Mouse (Mus musculus) B cell, adult 62 days (primary cell): ENCODE data around the gene Fam107b. TPM values are rescaled to one million over a fixed set of nuclear protein-coding genes. Genes with fewer than 3 reads are reported as not detected.

Experiments used
- total RNA-seq: library from RNA; stranded (reverse); gene quantifications from 4 replicates; pipeline ENCODE4 v1.2.4, GENCODE M21; 2023

The Fam107b gene
- 284 to 345 TPM (median 311 TPM) in 4 replicates for total RNA-seq

DNA sequence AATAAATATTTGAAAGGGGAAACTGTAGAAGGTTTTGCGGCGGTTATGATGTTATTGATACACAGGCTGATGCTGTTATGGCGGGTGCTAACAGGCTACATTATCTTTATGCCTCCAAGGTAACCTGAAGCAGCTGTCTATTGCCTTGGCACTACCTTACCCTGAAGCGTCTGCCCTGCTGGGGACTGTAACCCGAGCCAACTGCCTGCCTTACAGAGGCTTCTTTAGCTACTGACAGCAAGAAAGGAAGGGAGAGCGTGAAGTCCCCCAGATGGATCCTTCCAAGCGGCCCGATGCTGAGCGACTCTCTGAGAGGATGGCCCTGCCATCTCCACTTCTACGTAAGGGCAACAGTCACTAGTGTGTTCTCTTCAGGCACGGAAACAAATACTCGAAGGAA lies at the start of gene Fam107b:
Gene Fam107b, plus strand, starts transcription at position 303 of the 400 bp plus-strand sequence.

Other genes with a start within 250 kb of the Fam107b start
- 2.6 to 4.5 TPM (median 3.6 TPM) in 4 replicates for gene Rpp38, start 237.8 kb upstream of the Fam107b start, total RNA-seq
- gene Acbd7, start 234.3 kb upstream of the Fam107b start, total RNA-seq: not detected in 4 replicates
- not detected in 4 replicates for gene Olah, start 173.3 kb upstream of the Fam107b start, total RNA-seq
- gene Meig1, start 147.8 kb upstream of the Fam107b start, total RNA-seq: 1.1 to 1.7 TPM in 2 of 4 replicates, not detected in the others
- gene Dclre1c, start 146.4 kb upstream of the Fam107b start, total RNA-seq: 74.4 to 83.8 TPM (median 80.2 TPM) in 4 replicates
- 2.3 to 3.5 TPM (median 3.0 TPM) in 4 replicates for gene Suv39h2, start 95.5 kb upstream of the Fam107b start, total RNA-seq
- gene Gm45902, start 57.7 kb upstream of the Fam107b start, total RNA-seq: 29.2 to 39.0 TPM (median 35.2 TPM) in 4 replicates
- gene Hspa14, start 57.7 kb upstream of the Fam107b start, total RNA-seq: 163 to 201 TPM (median 191 TPM) in 4 replicates
- 0.81 to 1.5 TPM (median 0.96 TPM) in 4 replicates for gene Cdnf, start 57.5 kb upstream of the Fam107b start, total RNA-seq